27 mouse cellular contexts compared by ENCODE assay signal in genomic region chr11:58985299-58985917, GRCm38 (mm10). TPM values are rescaled to one million over a fixed set of nuclear protein-coding genes. Genes with fewer than 3 reads are reported as not detected.
DNase-seq lines count a peak whose midpoint lies in the region; ATAC-seq and TF ChIP-seq lines count a peak whose summit lies in the region.
"Had no signal": no experiment of that assay in that cellular context is flagged by ENCODE, and none has a peak within 500 bp of the region (broad histone marks: within the 10 kb centered on the region; RNA-seq: fewer than 3 reads in every experiment).

No protein-coding gene starts in this region.

- no peak for TF ChIP-seq CTCF in heart, postnatal 0 days (IDR thresholded peaks at IDR 0.05; ENCODE audit: low read depth)

- H3K4me3 ChIP-seq in heart, embryonic 12.5 days: no peak overlapping the region
- H3K4me3 ChIP-seq in heart, postnatal 0 days (ENCODE audit: low read depth, low read length): no peak overlapping the region
- H3K4me3 ChIP-seq: embryonic facial prominence, embryonic 12.5 days; hindbrain, embryonic 10.5 days; hindbrain, embryonic 15.5 days; limb, embryonic 13.5 days had no signal

- H3K4me1 ChIP-seq in heart, embryonic 12.5 days (replicated peaks): peaks cover 98% of the 10 kb centered on the region
- peaks cover 69% of the 10 kb centered on the region for H3K4me1 ChIP-seq in heart, postnatal 0 days (ENCODE audit: control insufficient read depth, insufficient read depth)

- no peaks in the 10 kb centered on the region for H3K9me3 ChIP-seq in heart, embryonic 12.5 days (replicated peaks)
- H3K9me3 ChIP-seq in heart, postnatal 0 days (replicated peaks; ENCODE audit: control insufficient read depth, low read length): no peaks in the 10 kb centered on the region
- H3K9me3 ChIP-seq: embryonic facial prominence, embryonic 12.5 days; G1E; hindbrain, embryonic 10.5 days; hindbrain, embryonic 15.5 days; limb, embryonic 13.5 days had no signal

- no peak for ATAC-seq in heart, embryonic 12.5 days (ENCODE audit: insufficient number of reproducible peaks, low FRiP score)
- ATAC-seq in heart, postnatal 0 days (ENCODE audit: insufficient read depth, low read depth): no peak
- ATAC-seq: forebrain, embryonic 14.5 days; inflammation-experienced regulatory T-cells, adult 6 months; Patski had no signal

- peak overlapping the region; percentile 93 for H3K27ac ChIP-seq in heart, embryonic 12.5 days (ENCODE audit: poor library complexity, severe bottlenecking)
- H3K27ac ChIP-seq in heart, postnatal 0 days (ENCODE audit: low read depth): 0 out of 2 replicates have a peak overlapping the region, but pooled peaks have one; percentile 87
- H3K27ac ChIP-seq: embryonic facial prominence, embryonic 12.5 days; hindbrain, embryonic 10.5 days; hindbrain, embryonic 15.5 days; kidney, postnatal 0 days; limb, embryonic 13.5 days had no signal

- H3K9ac ChIP-seq in heart, embryonic 12.5 days: peak overlapping the region; percentile 48
- H3K9ac ChIP-seq in heart, postnatal 0 days (replicated peaks; ENCODE audit: low read depth, low read length): no peak overlapping the region
- H3K9ac ChIP-seq: embryonic facial prominence, embryonic 12.5 days; hindbrain, embryonic 15.5 days; limb, embryonic 13.5 days had no signal

- DNase-seq in adrenal gland, adult 2 months: peak; percentile 85
- DNase-seq in adrenal gland, adult 8-10 months: no peak
- no peak for DNase-seq in heart, adult 8-10 months (ENCODE audit: low spot score)
- DNase-seq in heart, postnatal 0 days (ENCODE audit: low spot score): no peak
- DNase-seq in heart, adult 11 months: no peak
- peak; percentile 63 for DNase-seq in adrenal gland, postnatal 14 days
- DNase-seq in urinary bladder, adult 2 months (ENCODE audit: low spot score): no peak
- DNase-seq: cerebellum, adult 11-12 months; cerebellum, adult 9-11 months; embryo, embryonic 11 days; gastrocnemius, postnatal 36 days; kidney, adult 8-10 months; kidney, postnatal 4 days; lung, postnatal 36 days; midbrain, embryonic 14.5 days had no signal

- WGBS in heart, embryonic 12.5 days: 60% methylated on average over 3 of the region's 3 CpGs
- WGBS in heart, postnatal 0 days: 51% methylated on average over 3 of the region's 3 CpGs

- peaks cover 80% of the 10 kb centered on the region for H3K36me3 ChIP-seq in heart, embryonic 12.5 days
- peaks cover 75% of the 10 kb centered on the region for H3K36me3 ChIP-seq in heart, postnatal 0 days (replicated peaks; ENCODE audit: control insufficient read depth, insufficient read depth, low read length)

- no peak overlapping the region for H3K4me2 ChIP-seq in heart, embryonic 12.5 days
- no peak overlapping the region for H3K4me2 ChIP-seq in heart, postnatal 0 days (ENCODE audit: low read depth, low read length)
- H3K4me2 ChIP-seq: embryonic facial prominence, embryonic 12.5 days; hindbrain, embryonic 15.5 days; limb, embryonic 13.5 days; liver, embryonic 11.5 days had no signal

- H3K27me3 ChIP-seq in heart, embryonic 12.5 days (replicated peaks): no peaks in the 10 kb centered on the region
- no peaks in the 10 kb centered on the region for H3K27me3 ChIP-seq in heart, postnatal 0 days (ENCODE audit: control insufficient read depth, insufficient read depth, low read length)
- H3K27me3 ChIP-seq: embryonic facial prominence, embryonic 12.5 days; hindbrain, embryonic 15.5 days; limb, embryonic 13.5 days; Patski had no signal

- TF ChIP-seq EP300 in heart, postnatal 0 days (IDR thresholded peaks at IDR 0.05; ENCODE audit: low read depth): no peak

RNA-seq across cellular contexts. Expression of gene Trim11, which starts 7.5 kb away (rescaled TPM):
- 10 to 100 TPM; 21.3 to 23.4 TPM for total RNA-seq in adrenal gland, adult 2 months (2021)
- 45.2 and 45.7 TPM in 2 replicates for polyA plus RNA-seq in adrenal gland, adult 2 months (2012; rRNA removed)
- total RNA-seq in adrenal gland, adult 8-10 months (2022): 10 to 100 TPM; 23.2 to 38.7 (median 31.3) TPM
- 27.6 and 30.8 TPM in 2 replicates for polyA plus RNA-seq in heart, embryonic 12.5 days (2016; fragmentation: Nextera tagmentation; extraction: Ambion mirVana)
- 10 to 100 TPM; 14.7 to 18.9 (median 16.5) TPM for total RNA-seq in heart, adult 8-10 months (2022)
- total RNA-seq in heart, postnatal 0 days (2014; rRNA removed; ENCODE audit: low replicate concordance): 36.8 and 37.4 TPM in 2 replicates
- 26.0 and 26.5 TPM in 2 replicates for polyA plus RNA-seq in heart, postnatal 0 days (2015; fragmentation: Nextera tagmentation; extraction: Ambion mirVana)
- 25.5 and 29.9 TPM in 2 replicates for total RNA-seq in adrenal gland, postnatal 14 days (2021)
- polyA plus RNA-seq in urinary bladder, adult 2 months (2012; rRNA removed): 27.1 and 28.1 TPM in 2 replicates

RNA-seq across cellular contexts. Expression of gene Hist3h2a, which starts 30.9 kb away (rescaled TPM):
- total RNA-seq in adrenal gland, adult 2 months (2021): 10 to 100 TPM; 13.5 to 26.3 TPM
- 15.4 and 19.1 TPM in 2 replicates for polyA plus RNA-seq in adrenal gland, adult 2 months (2012; rRNA removed)
- 10 to 100 TPM; 18.8 to 28.5 (median 26.2) TPM for total RNA-seq in adrenal gland, adult 8-10 months (2022)
- polyA plus RNA-seq in heart, embryonic 12.5 days (2016; fragmentation: Nextera tagmentation; extraction: Ambion mirVana): 26.5 and 28.4 TPM in 2 replicates
- total RNA-seq in heart, adult 8-10 months (2022): 10 to 100 TPM; 10.5 to 17.8 (median 16.0) TPM
- 90.4 and 94.8 TPM in 2 replicates for total RNA-seq in heart, postnatal 0 days (2014; rRNA removed; ENCODE audit: low replicate concordance)
- 43.1 and 63.4 TPM in 2 replicates for polyA plus RNA-seq in heart, postnatal 0 days (2015; fragmentation: Nextera tagmentation; extraction: Ambion mirVana)
- total RNA-seq in adrenal gland, postnatal 14 days (2021): 24.4 and 26.8 TPM in 2 replicates
- polyA plus RNA-seq in urinary bladder, adult 2 months (2012; rRNA removed): 22.0 and 27.2 TPM in 2 replicates

RNA-seq across cellular contexts. Expression of gene Trim17, which starts 30.9 kb away (rescaled TPM):
- under 1 TPM; 0.17 TPM for total RNA-seq in adrenal gland, adult 2 months (2021)
- 0.18 and 0.36 TPM in 2 replicates for polyA plus RNA-seq in adrenal gland, adult 2 months (2012; rRNA removed)
- under 1 TPM; 0.21 to 0.59 (median 0.46) TPM for total RNA-seq in adrenal gland, adult 8-10 months (2022)
- polyA plus RNA-seq in heart, embryonic 12.5 days (2016; fragmentation: Nextera tagmentation; extraction: Ambion mirVana): 1.1 and 1.5 TPM in 2 replicates
- total RNA-seq in heart, adult 8-10 months (2022): under 1 TPM in 3 of 4 experiments, not detected in 1; 0.06 to 0.20 (median 0.08) TPM
- total RNA-seq in heart, postnatal 0 days (2014; rRNA removed; ENCODE audit: low replicate concordance): 0.62 TPM in 1 of 2 replicates, not detected in the other
- polyA plus RNA-seq in heart, postnatal 0 days (2015; fragmentation: Nextera tagmentation; extraction: Ambion mirVana): 0.26 and 0.33 TPM in 2 replicates
- total RNA-seq in adrenal gland, postnatal 14 days (2021): 0.11 TPM in 1 of 2 replicates, not detected in the other
- 0.23 and 0.49 TPM in 2 replicates for polyA plus RNA-seq in urinary bladder, adult 2 months (2012; rRNA removed)
- total RNA-seq: monocyte, adult 5-6 weeks had no signal

RNA-seq across cellular contexts. Expression of gene Hist3h2ba, which starts 36.7 kb away (rescaled TPM):
- 1 to 10 TPM; 2.5 to 8.2 TPM for total RNA-seq in adrenal gland, adult 2 months (2021)
- 5.1 and 9.1 TPM in 2 replicates for polyA plus RNA-seq in adrenal gland, adult 2 months (2012; rRNA removed)
- 10 to 100 TPM in 2 of 4 experiments, 1 to 10 TPM in 2; 3.3 to 12.2 (median 7.8) TPM for total RNA-seq in adrenal gland, adult 8-10 months (2022)
- 8.5 and 11.6 TPM in 2 replicates for polyA plus RNA-seq in heart, embryonic 12.5 days (2016; fragmentation: Nextera tagmentation; extraction: Ambion mirVana)
- 1 to 10 TPM in 3 of 4 experiments, not detected in 1; 1.3 to 1.4 (median 1.3) TPM for total RNA-seq in heart, adult 8-10 months (2022)
- 26.3 and 44.3 TPM in 2 replicates for total RNA-seq in heart, postnatal 0 days (2014; rRNA removed; ENCODE audit: low replicate concordance)
- polyA plus RNA-seq in heart, postnatal 0 days (2015; fragmentation: Nextera tagmentation; extraction: Ambion mirVana): 7.0 and 8.2 TPM in 2 replicates
- total RNA-seq in adrenal gland, postnatal 14 days (2021): 16.4 and 23.5 TPM in 2 replicates
- 1.3 and 2.2 TPM in 2 replicates for polyA plus RNA-seq in urinary bladder, adult 2 months (2012; rRNA removed)
- polyA plus RNA-seq: G1E had no signal

RNA-seq across cellular contexts. Expression of gene Rnf187, which starts 46.7 kb away (rescaled TPM):
- 100 to 1,000 TPM; 143 to 198 TPM for total RNA-seq in adrenal gland, adult 2 months (2021)
- polyA plus RNA-seq in adrenal gland, adult 2 months (2012; rRNA removed): 545 and 648 TPM in 2 replicates
- total RNA-seq in adrenal gland, adult 8-10 months (2022): 100 to 1,000 TPM; 179 to 200 (median 190) TPM
- polyA plus RNA-seq in heart, embryonic 12.5 days (2016; fragmentation: Nextera tagmentation; extraction: Ambion mirVana): 208 and 213 TPM in 2 replicates
- 100 to 1,000 TPM; 165 to 184 (median 175) TPM for total RNA-seq in heart, adult 8-10 months (2022)
- total RNA-seq in heart, postnatal 0 days (2014; rRNA removed; ENCODE audit: low replicate concordance): 301 and 362 TPM in 2 replicates
- polyA plus RNA-seq in heart, postnatal 0 days (2015; fragmentation: Nextera tagmentation; extraction: Ambion mirVana): 145 and 147 TPM in 2 replicates
- 147 and 153 TPM in 2 replicates for total RNA-seq in adrenal gland, postnatal 14 days (2021)
- 137 and 140 TPM in 2 replicates for polyA plus RNA-seq in urinary bladder, adult 2 months (2012; rRNA removed)

Comparison
In these comparisons a context has a peak if more than half of its experiments do, and no peak if none do; other contexts are left out.
1. DNase-seq: peak in adrenal gland, adult 2 months (single experiment) and adrenal gland, postnatal 14 days (single experiment); none in adrenal gland, adult 8-10 months (single experiment), heart, adult 8-10 months (single experiment), heart, postnatal 0 days (single experiment), heart, adult 11 months (single experiment) and urinary bladder, adult 2 months (single experiment).